Mouse (Mus musculus) bone marrow macrophage, adult 2 months (primary cell): ENCODE measurements around the gene Rasgrp4. TPM values are rescaled to one million over a fixed set of nuclear protein-coding genes. Genes with fewer than 3 reads are reported as not detected.

Experiments used
- H3K27ac ChIP-seq: 2 replicates; pipeline ENCODE4 v1.5.1; 2012; ENCODE audit warnings: low read depth, low read length; ENCODE audit not compliant: insufficient read depth
- H3K4me1 ChIP-seq: 2 replicates; pipeline ENCODE4 v1.6.1; 2012; ENCODE audit warnings: low read length; ENCODE audit not compliant: control insufficient read depth, insufficient read depth
- H3K4me3 ChIP-seq: 2 replicates; pipeline ENCODE4 v1.5.1; 2012; ENCODE audit warnings: mild to moderate bottlenecking, low read length, moderate library complexity; ENCODE audit not compliant: insufficient read depth
- CTCF ChIP-seq: IDR thresholded peaks from 2 replicates; pipeline ENCODE4 v1.5.1; 2012; ENCODE audit warnings: low read depth, mild to moderate bottlenecking, low read length, moderate library complexity
- POLR2A ChIP-seq: IDR thresholded peaks from 2 replicates; pipeline ENCODE4 v1.6.1; 2012; ENCODE audit warnings: mild to moderate bottlenecking, low read depth, low read length, borderline replicate concordance
- polyA plus RNA-seq: library from polyadenylated mRNA; stranded (reverse); fragments of >200 nt; gene quantifications from 2 replicates; pipeline ENCODE4 v1.2.4, GENCODE M21; 2012; ENCODE audit not compliant: missing spikeins, insufficient read depth, insufficient read length

The Rasgrp4 gene
- polyA plus RNA-seq, 1 experiment, result 91.6 TPM

DNA sequence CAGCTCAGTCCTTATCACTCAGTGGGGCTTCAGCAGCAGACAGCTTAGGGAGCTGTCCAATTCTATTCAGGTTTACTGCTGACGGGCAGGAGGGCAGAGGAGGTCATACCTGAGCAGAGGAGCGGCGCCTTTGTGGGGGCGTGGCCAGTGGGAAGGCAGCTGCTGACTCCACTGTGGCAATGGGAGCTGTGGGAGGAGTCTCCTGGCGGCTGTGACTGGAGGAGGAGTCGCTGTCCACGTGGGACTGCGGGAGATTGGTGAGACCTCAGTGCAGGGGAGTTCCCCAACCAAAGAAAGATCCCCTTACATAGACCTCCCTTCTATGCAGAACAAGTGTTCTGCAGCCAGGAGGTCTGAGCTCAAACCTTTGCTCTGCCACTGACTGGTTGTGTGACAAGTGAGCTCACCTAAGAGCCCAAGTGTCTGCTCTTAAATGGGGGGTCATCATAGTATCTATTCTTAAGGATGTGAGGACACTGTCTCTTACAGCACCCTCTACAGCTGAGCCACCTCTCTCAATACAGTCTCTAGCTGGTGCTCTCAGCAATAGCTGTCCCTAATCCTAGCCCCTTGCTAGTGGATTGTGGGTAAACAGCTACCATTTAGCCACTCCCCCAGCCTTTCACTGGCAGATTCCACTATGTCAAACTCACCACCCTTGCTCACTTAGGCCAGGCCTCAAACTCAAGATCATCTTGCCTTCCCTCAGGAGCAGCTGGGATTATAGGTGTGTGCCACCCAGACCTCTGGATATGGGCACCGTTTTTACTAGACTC is 28.3 kb downstream of the Rasgrp4 start:
- TF ChIP-seq POLR2A (no peak), CTCF (no peak)
- no peak overlapping the region for H3K27ac ChIP-seq
- peaks cover 5% of the 10 kb centered on the region; the same call in 1 of the 2 replicates for H3K4me1 ChIP-seq
- no peak overlapping the region for H3K4me3 ChIP-seq

DNA sequence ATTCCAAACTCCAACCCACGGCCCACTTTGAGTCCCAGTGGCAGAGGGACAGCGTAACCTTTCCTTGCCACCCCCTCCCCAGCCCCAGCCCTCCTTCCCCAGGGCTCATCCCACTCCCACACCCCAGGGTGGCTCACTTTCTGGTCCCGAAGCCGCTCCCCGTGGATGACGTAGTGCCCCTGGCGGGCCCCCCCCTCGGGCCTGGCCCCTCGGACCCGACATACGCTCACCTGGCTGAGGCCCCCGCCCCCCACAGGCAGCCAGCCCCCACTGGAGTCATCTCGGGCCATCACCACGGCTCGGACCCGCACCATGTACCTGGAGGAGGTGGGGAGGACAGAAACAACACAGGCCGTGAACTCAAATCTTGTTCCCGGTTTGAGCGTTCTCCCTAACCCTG is 33.0 kb downstream of the Rasgrp4 start:
- no peak overlapping the region for H3K27ac ChIP-seq
- H3K4me3 ChIP-seq, result no peak overlapping the region
- TF ChIP-seq CTCF, result no peak
- no peak for TF ChIP-seq POLR2A
- H3K4me1 ChIP-seq, result peaks cover 8% of the 10 kb centered on the region; the same call in 1 of the 2 replicates

- Histone ChIP-seq H3K27ac (no peak overlapping the region), H3K4me1 (peaks cover 4% of the 10 kb centered on the region; the same call in 1 of the 2 replicates), H3K4me3 (no peak overlapping the region)
- no peak for TF ChIP-seq POLR2A
- TF ChIP-seq CTCF, result no peak
Measured at GRCm38 (mm10) chr7:29168121-29168695, 33.6 kb downstream of the Rasgrp4 start.

GRCm38 (mm10) chr7:29168791-29169230 is 34.2 kb downstream of the Rasgrp4 start:
- TF ChIP-seq CTCF (no peak), POLR2A (no peak)
- Histone ChIP-seq H3K4me3 (peak overlapping the region; percentile 72), H3K27ac (no peak overlapping the region), H3K4me1 (peaks cover 3% of the 10 kb centered on the region; the same call in 1 of the 2 replicates)

- Histone ChIP-seq H3K4me3 (peak overlapping the region; percentile 72), H3K4me1 (peaks cover 3% of the 10 kb centered on the region; the same call in 1 of the 2 replicates), H3K27ac (peak overlapping the region; percentile 62; the same call in 1 of the 2 replicates)
- no peak for TF ChIP-seq POLR2A
Measured at GRCm38 (mm10) chr7:29169231-29170065, 34.8 kb downstream of the Rasgrp4 start.

- Histone ChIP-seq H3K4me3 (peak within 1 kb of the TSS; percentile 72), H3K4me1 (peaks cover 3% of the 10 kb centered on the region; the same call in 1 of the 2 replicates), H3K27ac (peak within 1 kb of the TSS; percentile 62)
- TF ChIP-seq POLR2A, result no peak
- TF ChIP-seq CTCF, result no peak
Measured at GRCm38 (mm10) chr7:29170066-29170754, 35.6 kb downstream of the Rasgrp4 start, which contains the start of the genes Ggn and Spred3. Gene Ggn (plus strand): TSS chr7:29170210. Gene Spred3 (minus strand): TSS chr7:29170411.

DNA sequence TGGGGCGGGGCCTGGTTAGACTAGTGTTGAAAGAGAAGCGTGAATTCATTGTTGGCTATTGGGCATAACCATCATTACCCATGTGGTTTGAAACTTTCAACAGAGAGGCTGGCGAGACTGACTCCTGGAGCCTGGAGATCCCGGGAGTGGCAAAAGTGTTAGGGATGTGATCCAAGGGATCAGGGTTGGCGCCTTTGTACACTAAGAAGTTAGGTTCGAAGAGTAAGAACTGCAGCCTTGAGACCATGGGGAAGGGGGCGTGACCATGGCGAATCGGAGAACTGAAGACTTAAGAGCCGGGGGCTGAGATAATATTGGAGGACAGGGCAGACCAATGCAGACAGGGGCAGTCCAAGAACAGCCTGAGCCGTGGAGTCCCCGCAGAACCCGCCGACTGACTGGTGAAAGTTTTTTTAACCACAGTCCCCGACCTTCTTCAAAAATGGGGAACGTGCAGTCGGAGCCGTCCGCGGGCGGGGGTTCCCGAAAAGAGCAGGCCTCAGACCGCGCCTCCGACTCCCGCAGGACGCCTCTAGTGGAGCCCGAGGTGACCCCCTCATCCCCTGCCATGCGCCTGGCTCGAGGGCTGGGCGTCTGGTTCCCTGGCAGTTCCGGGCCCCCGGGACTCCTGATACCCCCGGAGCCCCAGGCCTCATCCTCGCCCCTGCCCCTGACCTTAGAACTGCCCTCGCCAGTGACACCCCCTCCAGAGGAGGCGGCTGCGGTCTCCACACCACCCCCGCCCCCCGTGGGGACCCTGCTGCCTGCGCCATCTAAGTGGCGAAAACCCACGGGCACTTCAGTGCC is 36.3 kb downstream of the Rasgrp4 start:
- no peak for TF ChIP-seq CTCF
- TF ChIP-seq POLR2A, result no peak
- Histone ChIP-seq H3K4me3 (peak overlapping the region; percentile 72), H3K27ac (0 out of 2 replicates have a peak overlapping the region, but pooled peaks have one; percentile 7), H3K4me1 (peaks cover 3% of the 10 kb centered on the region; the same call in 1 of the 2 replicates)

GRCm38 (mm10) chr7:29171562-29172097 is 37.0 kb downstream of the Rasgrp4 start:
- TF ChIP-seq CTCF (no peak), POLR2A (no peak)
- Histone ChIP-seq H3K4me1 (peaks cover 3% of the 10 kb centered on the region; the same call in 1 of the 2 replicates), H3K27ac (no peak overlapping the region), H3K4me3 (peak overlapping the region; percentile 72)
